Mouse (Mus musculus) heart, adult 8-10 months (tissue): ENCODE measurements at regions not wholly inside any gene's neighbourhood (a gene's known extent, or its start where the extent isn't known, plus 50 kb on each side); places are given as distances from the start of the nearest gene placed in this dataset.
"Not testable (repeated sequence)": the region's sequence is repeated elsewhere in the genome, so short reads cannot be mapped to it uniquely, and the experiment has no call there.

ENCODE experiments used
- DNase-seq: peaks from one replicate; pipeline ENCODE4 v3.0.0; 2022; ENCODE audit warnings: low spot score

DNA sequence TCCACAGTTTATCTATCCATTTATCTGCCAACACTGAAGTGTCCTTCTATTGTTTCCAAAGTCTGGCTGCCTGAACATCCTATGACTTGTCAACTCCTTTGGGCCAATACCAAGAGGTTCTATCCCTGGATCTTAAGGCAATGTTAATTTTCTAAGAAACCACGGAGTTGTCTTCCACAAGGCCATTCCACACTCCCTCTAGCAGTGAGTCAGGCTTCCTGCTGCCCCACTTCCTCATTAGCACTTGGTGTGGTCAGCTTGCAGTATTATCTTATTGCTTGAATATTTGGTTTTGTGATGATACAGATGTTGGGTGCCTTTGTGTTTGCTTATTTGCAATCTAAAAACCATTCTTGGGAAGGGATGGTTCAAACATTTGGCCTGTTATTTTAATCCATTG is 87.5 kb upstream of the Ppp2r2d start:
- no peak for DNase-seq

GRCm38 (mm10) chr7:138748442-138748841 is 97.4 kb upstream of the Ppp2r2d start:
- DNase-seq = no peak

DNA sequence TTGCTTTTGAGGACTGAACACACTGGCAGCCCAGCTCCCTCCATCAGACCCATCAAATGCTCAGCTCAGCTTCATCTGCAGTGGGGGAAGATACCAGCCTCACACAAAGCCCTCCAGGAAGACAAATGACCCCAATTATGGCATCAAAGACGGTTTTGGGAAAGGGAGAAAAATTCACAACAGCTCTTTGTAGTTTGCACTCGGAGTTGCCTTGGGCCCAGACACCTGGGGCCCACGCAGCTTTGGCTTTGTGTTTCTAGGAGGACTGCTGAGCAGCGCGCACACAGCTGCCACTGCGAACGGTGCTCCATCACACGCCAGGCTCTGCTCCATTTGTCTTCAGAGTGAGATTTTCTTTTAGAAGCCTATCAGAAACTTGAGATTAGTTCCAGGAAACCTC is 99.3 kb upstream of the Ppp2r2d start:
- no peak for DNase-seq

- DNase-seq = no peak
Observed at GRCm38 (mm10) chr7:138742516-138742845, 103.4 kb upstream of the Ppp2r2d start.

DNA sequence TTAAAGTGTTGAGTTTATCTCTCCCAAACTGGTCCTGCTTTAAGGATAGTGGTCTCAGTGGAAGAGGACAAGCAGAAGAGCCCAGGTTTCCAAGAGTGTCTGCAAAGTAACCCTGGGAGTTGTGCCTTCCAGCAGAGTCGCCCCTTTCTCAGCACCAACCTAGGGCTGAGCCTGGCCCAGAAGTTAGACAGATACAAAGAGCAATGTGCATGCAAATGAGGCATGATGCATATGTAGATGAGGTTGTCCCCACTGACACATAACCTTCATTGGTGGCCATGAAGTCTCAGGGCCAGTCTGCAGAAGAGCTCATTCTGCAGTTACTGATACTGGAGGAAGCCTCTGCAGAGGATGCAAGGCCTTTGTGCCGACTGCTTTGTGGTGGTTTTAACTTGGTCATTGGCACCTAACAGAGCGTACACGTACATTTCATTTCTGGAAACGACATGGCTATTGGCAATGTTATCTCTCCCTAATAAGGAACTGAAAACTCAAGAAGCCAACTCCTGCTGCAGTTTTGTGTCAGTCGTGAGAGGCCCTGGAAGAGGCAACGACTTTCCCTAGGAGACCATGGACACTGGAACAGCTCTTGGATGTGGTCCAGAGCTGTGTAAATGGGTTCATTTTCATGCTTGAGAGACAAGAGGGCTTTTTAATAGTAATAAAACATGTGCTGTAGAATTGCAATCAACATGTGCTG is 103.9 kb upstream of the Ppp2r2d start:
- DNase-seq = no peak

GRCm38 (mm10) chr7:138734254-138734653 is 111.6 kb upstream of the Ppp2r2d start:
- DNase-seq = no peak

DNA sequence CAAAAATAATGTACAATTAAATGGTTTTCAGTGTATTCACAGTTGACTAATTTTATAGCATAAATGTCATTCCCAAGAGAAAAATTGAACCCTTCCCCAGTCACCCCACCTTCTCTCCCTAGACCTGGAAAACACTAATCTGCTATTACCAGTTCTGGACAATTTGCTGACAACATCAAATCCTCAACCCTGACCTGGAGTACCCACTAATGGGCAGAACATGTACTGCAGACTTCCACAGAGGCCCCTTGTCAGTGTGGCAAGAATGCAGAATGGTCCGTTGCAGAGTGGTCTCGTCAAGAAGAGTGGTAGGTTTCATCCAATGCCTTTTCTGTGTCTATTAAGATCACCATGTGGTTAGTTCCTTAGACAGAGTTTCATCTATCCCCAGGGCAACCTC is 121.0 kb upstream of the Ppp2r2d start:
- DNase-seq = no peak

GRCm38 (mm10) chr7:138719608-138720007 is 126.3 kb upstream of the Ppp2r2d start:
- DNase-seq = no peak

- DNase-seq = no peak
Observed at GRCm38 (mm10) chr7:138719115-138719514, 126.8 kb upstream of the Ppp2r2d start.

- DNase-seq = no peak
Observed at GRCm38 (mm10) chr7:138714731-138715130, 131.1 kb upstream of the Ppp2r2d start.

GRCm38 (mm10) chr7:138708373-138708772 is 137.5 kb upstream of the Ppp2r2d start:
- no peak for DNase-seq

GRCm38 (mm10) chr7:138699599-138699998 is 146.3 kb upstream of the Ppp2r2d start:
- DNase-seq = not testable (repeated sequence)

DNA sequence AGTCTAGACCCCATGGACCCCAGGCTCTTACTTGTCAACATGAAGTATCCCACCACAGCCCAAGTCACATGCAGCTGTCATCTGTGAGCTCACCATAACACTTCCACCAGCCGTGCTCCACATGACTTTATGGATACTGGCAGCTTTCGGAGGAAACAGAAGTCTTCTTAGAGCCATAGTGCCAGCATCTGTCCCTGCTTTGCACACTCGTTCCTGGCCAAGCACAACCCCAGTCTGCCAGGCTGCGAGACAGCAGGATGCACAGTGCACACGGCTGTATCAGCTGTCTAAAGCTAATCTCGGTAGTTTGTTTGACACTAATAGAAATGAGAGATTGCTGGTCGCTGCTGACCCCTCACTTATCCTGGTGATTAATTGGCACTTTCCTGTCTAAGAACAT is 163.7 kb upstream of the Ppp2r2d start:
- DNase-seq = no peak

GRCm38 (mm10) chr7:138680530-138680929 is 165.3 kb upstream of the Ppp2r2d start:
- DNase-seq = no peak

- DNase-seq = no peak
Observed at GRCm38 (mm10) chr7:138679575-138679974, 166.3 kb upstream of the Ppp2r2d start.

DNA sequence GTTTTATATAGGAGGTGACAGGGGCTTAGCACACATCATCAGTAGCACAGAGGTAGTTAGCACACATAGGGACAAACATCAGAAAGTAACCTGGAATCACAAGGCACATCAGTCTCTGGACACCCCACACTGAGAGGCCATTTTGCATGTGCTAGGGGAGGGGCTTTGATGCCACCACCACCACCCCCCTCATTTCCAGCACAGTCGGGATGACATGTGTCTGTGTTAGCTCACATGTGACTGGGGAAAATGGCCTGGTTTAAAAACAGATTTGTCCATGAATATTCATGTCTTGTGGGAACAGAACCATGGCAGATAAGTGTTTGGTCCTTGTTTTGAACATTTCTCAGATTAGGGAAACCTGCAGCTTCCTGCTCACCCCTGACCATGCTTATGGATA is 172.9 kb upstream of the Ppp2r2d start:
- no peak for DNase-seq

DNA sequence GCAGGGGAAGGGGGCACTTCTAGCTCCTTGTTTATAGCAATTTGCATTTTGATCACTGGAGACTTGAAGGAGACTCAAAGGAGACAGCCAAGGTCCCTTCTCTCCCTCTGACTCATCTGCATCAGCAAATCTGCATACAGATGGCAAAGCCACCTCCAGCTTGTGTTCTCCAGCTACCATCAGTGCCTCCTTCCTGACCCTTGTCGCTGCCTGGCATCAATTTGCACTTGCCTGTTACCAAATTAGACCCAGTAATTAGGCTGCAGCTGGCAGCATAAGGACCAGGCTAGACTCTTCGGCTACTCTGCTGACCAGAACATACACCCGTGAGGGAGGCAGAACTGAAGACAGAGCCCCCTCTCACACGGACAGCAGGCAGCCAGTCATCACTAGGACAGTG is 177.5 kb upstream of the Ppp2r2d start:
- no peak for DNase-seq

DNA sequence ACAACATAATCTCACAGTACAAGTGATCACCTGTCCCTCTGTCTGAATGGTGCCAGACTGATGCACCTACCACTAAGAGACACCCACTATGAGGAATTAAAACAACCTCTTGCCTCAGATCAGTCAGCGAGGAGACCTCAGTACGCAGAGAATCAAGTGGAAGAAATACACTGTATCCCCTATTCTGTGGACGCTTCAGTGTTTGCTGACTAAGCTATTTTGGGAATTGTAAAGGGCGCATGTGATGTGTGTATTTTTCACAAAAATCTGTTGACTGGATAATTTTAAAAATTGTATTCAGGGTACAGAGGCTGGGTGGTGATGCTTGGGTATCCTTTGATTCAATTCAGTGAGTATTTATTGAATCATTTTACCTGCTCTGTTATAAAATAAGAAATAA is 185.8 kb upstream of the Ppp2r2d start:
- DNase-seq = no peak

GRCm38 (mm10) chr7:138657521-138657920 is 188.4 kb upstream of the Ppp2r2d start:
- no peak for DNase-seq

- DNase-seq = no peak
Observed at GRCm38 (mm10) chr7:138657076-138657475, 188.8 kb upstream of the Ppp2r2d start.

- DNase-seq = no peak
Observed at GRCm38 (mm10) chr7:138655940-138656339, 189.9 kb upstream of the Ppp2r2d start.

- DNase-seq = no peak
Observed at GRCm38 (mm10) chr7:138650946-138651345, 194.9 kb upstream of the Ppp2r2d start.

DNA sequence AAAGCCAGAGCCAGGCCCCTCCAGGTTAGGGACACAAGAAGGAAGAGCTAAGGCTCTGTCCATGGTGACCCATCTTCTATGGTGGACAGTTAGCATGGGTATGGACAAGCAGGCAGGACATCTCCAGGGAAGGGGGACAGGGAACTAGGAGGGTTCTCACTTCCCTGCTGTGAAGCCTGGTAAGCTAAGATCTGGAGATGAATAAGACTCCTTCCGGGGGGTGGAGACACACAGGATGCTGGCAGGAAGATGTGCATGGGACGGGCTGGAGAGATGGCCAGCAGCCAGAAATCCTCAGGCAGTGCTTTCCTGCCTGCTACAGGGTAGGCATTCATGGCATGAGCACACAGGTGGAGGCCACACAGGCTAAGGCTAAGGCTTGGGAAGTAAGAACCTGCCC is 198.2 kb upstream of the Ppp2r2d start:
- DNase-seq = no peak

DNA sequence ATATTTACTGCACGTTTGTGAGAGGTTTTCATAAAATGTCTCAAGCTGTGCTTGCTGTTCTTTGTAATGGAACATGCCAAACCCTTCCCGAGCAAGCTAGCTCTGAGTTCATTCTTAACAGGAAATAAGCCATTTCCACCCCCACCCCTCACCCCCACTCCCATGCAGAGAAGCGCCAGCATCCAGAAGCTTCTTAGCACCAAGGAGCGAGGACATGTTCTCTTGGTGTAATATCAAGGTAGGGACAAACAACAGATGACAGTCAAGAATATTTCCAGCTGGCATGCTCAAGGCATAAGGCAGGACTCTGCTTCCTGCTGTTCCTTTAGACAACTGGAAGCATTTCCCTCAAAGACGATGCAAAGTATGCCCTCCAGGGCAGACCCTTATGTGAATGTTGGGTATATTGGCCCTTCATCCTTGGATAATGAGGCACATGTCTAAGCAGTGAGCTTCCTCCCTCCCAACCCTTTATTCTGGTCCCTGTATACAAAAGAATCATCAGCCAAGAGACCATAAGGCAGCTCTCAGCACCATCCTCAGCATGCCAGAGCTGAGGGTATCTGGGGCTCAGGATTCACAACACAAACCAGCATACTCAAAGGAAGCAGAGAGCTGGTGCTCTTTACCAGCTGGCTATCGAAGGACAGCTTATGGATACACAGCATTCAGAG is 205.2 kb upstream of the Ppp2r2d start:
- DNase-seq = no peak
